Mouse (Mus musculus) myocyte (in vitro differentiated cells): ENCODE results near the gene Vmn1r54.

ENCODE experiments used
- CEBPB ChIP-seq: IDR thresholded peaks from 2 replicates; pipeline ENCODE4 v1.6.1; 2011; ENCODE audit warnings: mild to moderate bottlenecking, moderate library complexity; ENCODE audit not compliant: poor library complexity, insufficient read depth, severe bottlenecking
- E2F4 ChIP-seq: IDR thresholded peaks from one replicate; pipeline ENCODE4 v1.6.1; 2011; ENCODE audit warnings: mild to moderate bottlenecking, control low read depth, moderate library complexity; ENCODE audit not compliant: insufficient read depth
- POLR2A ChIP-seq: IDR thresholded peaks from one replicate; pipeline ENCODE4 v1.6.1; 2011; ENCODE audit warnings: low read depth, mild to moderate bottlenecking, control low read depth, moderate library complexity; ENCODE audit not compliant: insufficient read length
- POLR2AphosphoS2 ChIP-seq: IDR thresholded peaks from one replicate; pipeline ENCODE4 v1.6.1; 2011; ENCODE audit warnings: low read depth, control low read depth; ENCODE audit not compliant: insufficient read length
- TCF12 ChIP-seq: IDR thresholded peaks from one replicate; pipeline ENCODE4 v1.6.1; 2011; ENCODE audit warnings: mild to moderate bottlenecking, control low read depth; ENCODE audit not compliant: poor library complexity, insufficient read depth, severe bottlenecking
- TCF3 ChIP-seq: IDR thresholded peaks from one replicate; pipeline ENCODE4 v1.6.1; 2011; ENCODE audit warnings: low read depth, control low read depth; ENCODE audit not compliant: insufficient read length

- TF ChIP-seq TCF12 (no peak), POLR2A (no peak), E2F4 (no peak), POLR2AphosphoS2 (no peak), CEBPB (no peak), TCF3 (no peak)
Measured at GRCm38 (mm10) chr6:90317510-90318258, 71.6 kb downstream of the Vmn1r54 start.
